Mouse (Mus musculus) liver, postnatal 0 days (tissue): ENCODE results near the gene Ptgr1. TPM values are rescaled to one million over a fixed set of nuclear protein-coding genes. Genes with fewer than 3 reads are reported as not detected.

Experiments
- ATAC-seq: fragments of 200-750 bp; cut with Nextera tagmentation; 2 replicates; pipeline ENCODE4 v1.8.0; 2017; ENCODE audit warnings: mild to moderate bottlenecking, moderate library complexity
- DNase-seq: peaks from one replicate; pipeline ENCODE4 v3.0.0-alpha.2; 2016
- H3K27ac ChIP-seq: fragments of 300-500 bp; sonication (generic); 2 replicates; pipeline ENCODE4 v1.5.1; 2014; ENCODE audit warnings: antibody characterized with exemption, moderate library complexity, mild to moderate bottlenecking, low read depth
- H3K27me3 ChIP-seq: fragments of 300-500 bp; sonication (generic); 2 replicates; pipeline ENCODE4 v1.6.1; 2014; ENCODE audit warnings: low read length, control low read depth, mixed read lengths; ENCODE audit not compliant: insufficient read depth
- H3K36me3 ChIP-seq: fragments of 300-500 bp; sonication (generic); replicated peaks from 2 replicates; pipeline ENCODE4 v1.6.1; 2014; ENCODE audit warnings: mild to moderate bottlenecking, control low read depth, low read length, moderate library complexity, mixed read lengths; ENCODE audit not compliant: insufficient read depth
- H3K4me1 ChIP-seq: fragments of 300-500 bp; sonication (generic); 2 replicates; pipeline ENCODE4 v1.6.1; 2014; ENCODE audit warnings: antibody characterized with exemption, mild to moderate bottlenecking, control low read depth; ENCODE audit not compliant: insufficient read depth
- H3K4me2 ChIP-seq: fragments of 300-500 bp; sonication (generic); 2 replicates; pipeline ENCODE4 v1.6.1; 2014; ENCODE audit warnings: low read depth, mild to moderate bottlenecking, low read length, moderate library complexity, mixed read lengths
- H3K4me3 ChIP-seq: fragments of 300-500 bp; sonication (generic); 2 replicates; pipeline ENCODE4 v1.5.1; 2014; ENCODE audit warnings: low read depth, low read length
- H3K9ac ChIP-seq: fragments of 300-500 bp; sonication (generic); replicated peaks from 2 replicates; pipeline ENCODE4 v1.6.1; 2014; ENCODE audit warnings: mild to moderate bottlenecking, moderate library complexity
- H3K9me3 ChIP-seq: fragments of 300-500 bp; sonication (generic); 2 replicates; pipeline ENCODE4 v1.6.1; 2016; ENCODE audit warnings: mild to moderate bottlenecking, control low read depth, low read length, mixed read lengths
- CTCF ChIP-seq: sonication (generic); IDR thresholded peaks from 2 replicates; pipeline ENCODE4 v1.5.1; 2016; ENCODE audit warnings: antibody characterized with exemption, low read depth
- EP300 ChIP-seq: IDR thresholded peaks from 2 replicates; pipeline ENCODE4 v1.6.1; 2016; ENCODE audit warnings: antibody characterized with exemption, low read depth, mild to moderate bottlenecking
- WGBS: fragments of 180-500 bp; shearing (Covaris S2); extraction: QIAGEN DNeasy Blood & Tissue Kit; methylation state at CpG from one replicate; pipeline ENCODE4 v1.1.7; 2014; ENCODE audit not compliant: insufficient replicate concordance; 5-methylcytosine and 5-hydroxymethylcytosine counted together
- polyA plus RNA-seq: library from polyadenylated mRNA; unstranded; fragments of >200 nt; fragmentation: Nextera tagmentation; extraction: Ambion mirVana; gene quantifications from 2 replicates; pipeline ENCODE4 v1.2.1, GENCODE M21; 2015

The Ptgr1 gene
- polyA plus RNA-seq, 1 experiment from 2014 or later, result 6.8 TPM

GRCm38 (mm10) chr4:59011446-59011845 lies 24.5 kb upstream of the Ptgr1 start:
- DNase-seq (no peak), ATAC-seq (no peak)
- Histone ChIP-seq H3K27ac (no peak overlapping the region), H3K27me3 (no peaks in the 10 kb centered on the region), H3K4me1 (peaks cover 29% of the 10 kb centered on the region), H3K4me2 (no peak overlapping the region), H3K9ac (no peak overlapping the region), H3K4me3 (no peak overlapping the region), H3K9me3 (no peaks in the 10 kb centered on the region), H3K36me3 (0 out of 2 replicates have a peak, but pooled peaks cover 3% of the 10 kb centered on the region)
- 42% methylated on average over 3 of the region's 3 CpGs for WGBS
- TF ChIP-seq CTCF (no peak), EP300 (no peak)

GRCm38 (mm10) chr4:59009696-59010095 lies 22.8 kb upstream of the Ptgr1 start:
- no peak overlapping the region for H3K9ac ChIP-seq
- H3K27me3 ChIP-seq, result no peaks in the 10 kb centered on the region
- H3K9me3 ChIP-seq, result no peaks in the 10 kb centered on the region
- DNase-seq (no peak), ATAC-seq (no peak)
- H3K4me3 ChIP-seq, result no peak overlapping the region
- H3K4me1 ChIP-seq, result peaks cover 37% of the 10 kb centered on the region
- TF ChIP-seq CTCF (no peak), EP300 (no peak)
- WGBS, result 28% methylated on average over 4 of the region's 4 CpGs
- H3K27ac ChIP-seq, result peak overlapping the region; percentile 14; the same call in 1 of the 2 replicates
- H3K36me3 ChIP-seq, result 0 out of 2 replicates have a peak, but pooled peaks cover 3% of the 10 kb centered on the region
- no peak overlapping the region for H3K4me2 ChIP-seq

- no peaks in the 10 kb centered on the region for H3K9me3 ChIP-seq
- H3K4me2 ChIP-seq, result peak overlapping the region; percentile 18; the same call in 1 of the 2 replicates
- no peak overlapping the region for H3K4me3 ChIP-seq
- DNase-seq, result no peak
- WGBS, result 46% methylated on average over 7 of the region's 7 CpGs
- no peaks in the 10 kb centered on the region for H3K27me3 ChIP-seq
- no peak for TF ChIP-seq CTCF
- no peak for TF ChIP-seq EP300
- H3K27ac ChIP-seq, result no peak overlapping the region
- H3K36me3 ChIP-seq, result 0 out of 2 replicates have a peak, but pooled peaks cover 2% of the 10 kb centered on the region
- ATAC-seq, result no peak
- peaks cover 42% of the 10 kb centered on the region for H3K4me1 ChIP-seq
- H3K9ac ChIP-seq, result no peak overlapping the region
These were observed 22.3 kb upstream of the Ptgr1 start for GRCm38 (mm10) chr4:59009186-59009585.

GRCm38 (mm10) chr4:59007974-59008373 lies 21.1 kb upstream of the Ptgr1 start:
- no peak overlapping the region for H3K27ac ChIP-seq
- H3K9me3 ChIP-seq, result no peaks in the 10 kb centered on the region
- H3K4me2 ChIP-seq, result no peak overlapping the region
- H3K36me3 ChIP-seq, result no peaks in the 10 kb centered on the region
- H3K9ac ChIP-seq, result no peak overlapping the region
- H3K27me3 ChIP-seq, result no peaks in the 10 kb centered on the region
- DNase-seq (no peak), ATAC-seq (no peak)
- no peak overlapping the region for H3K4me3 ChIP-seq
- TF ChIP-seq CTCF (no peak), EP300 (no peak)
- WGBS, result 80% methylated on average over 5 of the region's 5 CpGs
- H3K4me1 ChIP-seq, result peaks cover 48% of the 10 kb centered on the region

GRCm38 (mm10) chr4:59007016-59007415 lies 20.1 kb upstream of the Ptgr1 start:
- H3K27me3 ChIP-seq, result no peaks in the 10 kb centered on the region
- H3K9ac ChIP-seq, result no peak overlapping the region
- no peaks in the 10 kb centered on the region for H3K36me3 ChIP-seq
- DNase-seq (no peak), ATAC-seq (no peak)
- peak overlapping the region; percentile 26 for H3K4me2 ChIP-seq
- H3K4me3 ChIP-seq, result no peak overlapping the region
- H3K9me3 ChIP-seq, result no peaks in the 10 kb centered on the region
- peaks cover 52% of the 10 kb centered on the region for H3K4me1 ChIP-seq
- TF ChIP-seq CTCF (no peak), EP300 (no peak)
- 66% methylated on average over 6 of the region's 6 CpGs for WGBS
- H3K27ac ChIP-seq, result no peak overlapping the region

- Histone ChIP-seq H3K4me3 (no peak overlapping the region), H3K9ac (no peak overlapping the region), H3K4me1 (peaks cover 52% of the 10 kb centered on the region), H3K4me2 (no peak overlapping the region), H3K9me3 (no peaks in the 10 kb centered on the region), H3K36me3 (no peaks in the 10 kb centered on the region), H3K27me3 (no peaks in the 10 kb centered on the region), H3K27ac (no peak overlapping the region)
- ATAC-seq (no peak), DNase-seq (no peak)
- 53% methylated on average over 8 of the region's 8 CpGs for WGBS
- no peak for TF ChIP-seq EP300
- TF ChIP-seq CTCF, result no peak
These were observed 19.3 kb upstream of the Ptgr1 start for GRCm38 (mm10) chr4:59006211-59006610.

GRCm38 (mm10) chr4:59003806-59004200 lies 16.9 kb upstream of the Ptgr1 start:
- Histone ChIP-seq H3K9me3 (no peaks in the 10 kb centered on the region), H3K4me1 (peaks cover 39% of the 10 kb centered on the region), H3K27me3 (no peaks in the 10 kb centered on the region), H3K9ac (peak overlapping the region; percentile 90), H3K4me2 (peak overlapping the region; percentile 97), H3K27ac (peak overlapping the region; percentile 93), H3K4me3 (peak overlapping the region; percentile 93), H3K36me3 (no peaks in the 10 kb centered on the region)
- no peak for TF ChIP-seq CTCF
- no peak for TF ChIP-seq EP300
- DNase-seq (peak; percentile 51), ATAC-seq (peak; percentile 35)
- WGBS, result 14% methylated on average over 7 of the region's 7 CpGs
